Mouse (Mus musculus) heart, embryonic 15.5 days (tissue): Measurements from ENCODE around the gene Klrb1a. TPM values are rescaled to one million over a fixed set of nuclear protein-coding genes. Genes with fewer than 3 reads are reported as not detected.

Experiments used
- polyA plus RNA-seq: library from polyadenylated mRNA; unstranded; fragments of >200 nt; fragmentation: Nextera tagmentation; extraction: Ambion mirVana; gene quantifications from 2 replicates; pipeline ENCODE4 v1.2.1, GENCODE M21; 2015

Klrb1a gene
- polyA plus RNA-seq, 1 experiment from 2014 or later, result not detected

Other genes starting within 250 kb of the Klrb1a start
- gene Tex52, start 248.1 kb downstream of the Klrb1a start, polyA plus RNA-seq, result 0.18 and 0.39 TPM in 2 replicates
- gene Gm44596, start 248.0 kb downstream of the Klrb1a start, polyA plus RNA-seq, result not detected in 2 replicates
- gene Nrip2, start 224.2 kb downstream of the Klrb1a start, polyA plus RNA-seq, result 2.3 and 4.0 TPM in 2 replicates
- gene Itfg2, start 198.6 kb downstream of the Klrb1a start, polyA plus RNA-seq, result 21.8 and 33.7 TPM in 2 replicates
- gene Fkbp4, start 184.9 kb downstream of the Klrb1a start, polyA plus RNA-seq, result 245 and 276 TPM in 2 replicates
- 0.28 and 2.3 TPM in 2 replicates for gene Pzp, start 96.8 kb downstream of the Klrb1a start, polyA plus RNA-seq
- 0.98 and 2.3 TPM in 2 replicates for gene A2ml1, start 41.9 kb downstream of the Klrb1a start, polyA plus RNA-seq
- not detected in 2 replicates for gene Clec2h, start 38.9 kb upstream of the Klrb1a start, polyA plus RNA-seq
- not detected in 2 replicates for gene Klrb1, start 99.5 kb upstream of the Klrb1a start, polyA plus RNA-seq
- gene Klrb1c, start 165.7 kb upstream of the Klrb1a start, polyA plus RNA-seq, result 0.10 and 0.11 TPM in 2 replicates
- gene Gm44511, start 202.8 kb upstream of the Klrb1a start, polyA plus RNA-seq, result not detected in 2 replicates
- 0.15 and 0.37 TPM in 2 replicates for gene Klrb1b, start 202.8 kb upstream of the Klrb1a start, polyA plus RNA-seq